11 mouse cellular contexts compared by ENCODE assay signal in genomic region chr10:121830335-121831307, GRCm38 (mm10).
DNase-seq lines count a peak whose midpoint lies in the region; ATAC-seq lines count a peak whose summit lies in the region.
"Had no signal": no experiment of that assay in that cellular context is flagged by ENCODE, and none has a peak within 500 bp of the region (broad histone marks: within the 10 kb centered on the region; RNA-seq: fewer than 3 reads in every experiment).

No protein-coding gene starts in this region.

- no peak for DNase-seq in hindbrain, embryonic 10.5 days (ENCODE audit: low spot score)
- no peak for DNase-seq in hindbrain, embryonic 11.5 days (ENCODE audit: low spot score)
- DNase-seq in brain, adult 2 months (ENCODE audit: low read depth, low spot score), result peak; percentile 47
- DNase-seq in midbrain, embryonic 11.5 days (ENCODE audit: low spot score, missing footprints), result no peak
- DNase-seq in embryo, embryonic 11 days, result no peak
- no peak for DNase-seq in left cerebral cortex, postnatal 14 days (ENCODE audit: low spot score in 2 of 2)
- DNase-seq in cerebellum, adult 18-20 months, result no peak
- DNase-seq: cerebellum, adult 9-11 months; gastrocnemius, postnatal 10 days; lung, postnatal 14 days had no signal

- H3K4me1 ChIP-seq in hindbrain, embryonic 10.5 days (replicated peaks), result peaks cover 17% of the 10 kb centered on the region
- H3K4me1 ChIP-seq in hindbrain, embryonic 11.5 days (replicated peaks; ENCODE audit: control insufficient read depth, insufficient read depth, low read length), result peaks cover 5% of the 10 kb centered on the region; the same call in 1 of the 2 replicates
- peaks cover 15% of the 10 kb centered on the region for H3K4me1 ChIP-seq in forebrain, embryonic 15.5 days
- H3K4me1 ChIP-seq in midbrain, embryonic 11.5 days (ENCODE audit: control insufficient read depth, insufficient read depth, low read length), result peaks cover 5% of the 10 kb centered on the region

- intact Hi-C loops in left cerebral cortex, postnatal 14 days (cut with DNase I), result no loop called here

- no peak; the same call in 1 of the 2 replicates for ATAC-seq in hindbrain, embryonic 11.5 days (ENCODE audit: low FRiP score)
- peak; percentile 55 for ATAC-seq in forebrain, embryonic 15.5 days (replicated peaks)
- peak; percentile 40; the same call in 1 of the 2 replicates for ATAC-seq in midbrain, embryonic 11.5 days (ENCODE audit: low FRiP score)

- H3K9me3 ChIP-seq in hindbrain, embryonic 10.5 days, result no peaks in the 10 kb centered on the region
- H3K9me3 ChIP-seq in hindbrain, embryonic 11.5 days (ENCODE audit: control insufficient read depth, low read length), result no peaks in the 10 kb centered on the region
- no peaks in the 10 kb centered on the region for H3K9me3 ChIP-seq in forebrain, embryonic 15.5 days
- H3K9me3 ChIP-seq in midbrain, embryonic 11.5 days (ENCODE audit: control insufficient read depth, low read length), result no peaks in the 10 kb centered on the region

- no peak overlapping the region for H3K4me2 ChIP-seq in hindbrain, embryonic 11.5 days (replicated peaks; ENCODE audit: low read depth, low read length)
- peak overlapping the region; percentile 10 for H3K4me2 ChIP-seq in forebrain, embryonic 15.5 days (replicated peaks)
- H3K4me2 ChIP-seq in midbrain, embryonic 11.5 days, result no peak overlapping the region

- no peaks in the 10 kb centered on the region for H3K27me3 ChIP-seq in hindbrain, embryonic 10.5 days (ENCODE audit: insufficient read depth, poor library complexity, severe bottlenecking)
- no peaks in the 10 kb centered on the region for H3K27me3 ChIP-seq in hindbrain, embryonic 11.5 days (ENCODE audit: control insufficient read depth, insufficient read depth, low read length)
- H3K27me3 ChIP-seq in forebrain, embryonic 15.5 days, result no peaks in the 10 kb centered on the region
- no peaks in the 10 kb centered on the region for H3K27me3 ChIP-seq in midbrain, embryonic 11.5 days (ENCODE audit: control insufficient read depth, insufficient read depth, low read length)

- WGBS in hindbrain, embryonic 10.5 days, result 78% methylated on average over 29 of the region's 29 CpGs
- WGBS in hindbrain, embryonic 11.5 days, result 72% methylated on average over 29 of the region's 29 CpGs
- 34% methylated on average over 29 of the region's 29 CpGs for WGBS in forebrain, embryonic 15.5 days
- 77% methylated on average over 29 of the region's 29 CpGs for WGBS in midbrain, embryonic 11.5 days

- no peak overlapping the region for H3K4me3 ChIP-seq in hindbrain, embryonic 10.5 days
- no peak overlapping the region for H3K4me3 ChIP-seq in hindbrain, embryonic 11.5 days (ENCODE audit: low read depth, low read length)
- no peak overlapping the region for H3K4me3 ChIP-seq in forebrain, embryonic 15.5 days
- no peak overlapping the region for H3K4me3 ChIP-seq in midbrain, embryonic 11.5 days (ENCODE audit: low read depth, low read length)

- H3K36me3 ChIP-seq in hindbrain, embryonic 10.5 days, result peaks cover 13% of the 10 kb centered on the region
- no peaks in the 10 kb centered on the region for H3K36me3 ChIP-seq in hindbrain, embryonic 11.5 days (ENCODE audit: control insufficient read depth, insufficient read depth, low read length)
- H3K36me3 ChIP-seq in forebrain, embryonic 15.5 days, result no peaks in the 10 kb centered on the region
- no peaks in the 10 kb centered on the region for H3K36me3 ChIP-seq in midbrain, embryonic 11.5 days (ENCODE audit: control insufficient read depth, insufficient read depth, low read length)

- H3K27ac ChIP-seq in hindbrain, embryonic 10.5 days, result peak overlapping the region; percentile 57; the same call in 1 of the 2 replicates
- no peak overlapping the region for H3K27ac ChIP-seq in hindbrain, embryonic 11.5 days (ENCODE audit: low read depth, low read length)
- H3K27ac ChIP-seq in forebrain, embryonic 15.5 days (replicated peaks), result no peak overlapping the region
- no peak overlapping the region for H3K27ac ChIP-seq in midbrain, embryonic 11.5 days (ENCODE audit: low read depth, low read length)

- H3K9ac ChIP-seq in hindbrain, embryonic 11.5 days (ENCODE audit: low read depth, low read length), result no peak overlapping the region
- H3K9ac ChIP-seq in forebrain, embryonic 15.5 days (replicated peaks), result no peak overlapping the region
- no peak overlapping the region for H3K9ac ChIP-seq in midbrain, embryonic 11.5 days (ENCODE audit: low read length)
